Mouse (Mus musculus) MEL (cell line): ENCODE measurements at regions not wholly inside any gene's neighbourhood (a gene's known extent, or its start where the extent isn't known, plus 50 kb on each side); places are given as distances from the start of the nearest gene placed in this dataset.

ENCODE experiments used
- CTCF ChIP-seq, 3 experiments: IDR thresholded peaks in 2 of 3; conservative IDR thresholded peaks in 1 of 3; 2 replicates each; pipeline ENCODE4 v1.5.1; 2011 to 2012; ENCODE audit warnings: low read length in 3 of 3, low read depth in 2 of 3, mild to moderate bottlenecking in 2 of 3, improper control_type of control experiment in 1 of 3, inconsistent platforms in 1 of 3, mixed read lengths in 1 of 3, moderate library complexity in 1 of 3; ENCODE audit not compliant: control insufficient read depth in 1 of 3, insufficient read depth in 1 of 3, poor library complexity in 1 of 3, severe bottlenecking in 1 of 3
- MYC ChIP-seq: IDR thresholded peaks from 2 replicates; pipeline ENCODE4 v1.6.1; 2011; ENCODE audit warnings: low read depth, mild to moderate bottlenecking, low read length, improper control_type of control experiment, moderate library complexity

DNA sequence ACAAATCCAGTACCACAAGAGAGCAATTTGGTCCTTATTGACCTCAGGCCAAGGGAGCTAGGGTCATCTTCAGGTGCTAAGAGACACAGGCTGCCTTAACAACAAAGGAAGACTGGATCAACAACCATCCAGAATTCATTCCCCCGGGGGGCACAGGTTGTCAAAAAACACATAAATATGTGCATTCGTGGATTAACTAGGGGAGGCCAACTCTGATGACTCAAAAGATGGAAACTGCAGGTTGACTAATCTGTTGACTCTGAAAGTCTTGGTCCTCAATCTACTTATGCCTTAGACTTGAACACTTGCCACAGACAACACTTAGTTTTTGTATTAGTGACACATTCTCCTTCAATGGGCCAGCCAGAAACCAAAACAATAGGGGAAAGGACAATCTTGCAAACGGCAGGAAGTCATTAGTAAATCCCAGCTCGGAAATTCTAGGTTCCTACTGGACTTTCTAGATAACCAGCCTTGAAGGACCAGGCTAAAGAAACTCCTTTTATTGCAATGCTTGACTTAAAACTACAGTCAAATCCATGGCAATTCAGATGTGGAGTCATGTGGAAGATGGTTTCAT, 353.5 kb upstream of the Gm10295 start:
- no peak for TF ChIP-seq CTCF (IDR thresholded peaks at IDR 0.05 in 2 of 3, conservative IDR thresholded peaks at IDR 0.05 in 1 of 3; ENCODE audit: control insufficient read depth in 1 of 3, insufficient read depth in 1 of 3, low read depth in 2 of 3, low read length in 3 of 3, poor library complexity in 1 of 3, severe bottlenecking in 1 of 3)
- TF ChIP-seq MYC = no peak
